2 mouse cellular contexts compared by ENCODE assay signal in genomic region chr1:84994461-84994860, GRCm38 (mm10). TPM values are rescaled to one million over a fixed set of nuclear protein-coding genes. Genes with fewer than 3 reads are reported as not detected.
"Had no signal": no experiment of that assay in that cellular context is flagged by ENCODE, and none has a peak within 500 bp of the region (broad histone marks: within the 10 kb centered on the region; RNA-seq: fewer than 3 reads in every experiment).

No protein-coding gene starts in this region.

RNA-seq across cellular contexts. Expression of gene Slc16a14, which starts 59.5 kb away (rescaled TPM):
- total RNA-seq: megakaryocyte progenitor cell, adult 5-6 weeks; megakaryocyte-erythroid progenitor cell, adult 5-6 weeks had no signal
